Mouse (Mus musculus) layer of hippocampus, postnatal 36 days (tissue): ENCODE data around the gene Dynll1. TPM values are rescaled to one million over a fixed set of nuclear protein-coding genes. Genes with fewer than 3 reads are reported as not detected.
A peak's percentile ranks its signal among the peaks of the same experiment; 100 is the strongest.

Experiments used
- DNase-seq, 2 experiments: peaks; one replicate each; pipeline ENCODE4 v3.0.0; 2022
- total RNA-seq, 2 experiments: library from RNA; stranded (reverse); gene quantifications; 2 replicates each; pipeline ENCODE4 v1.2.3; 2021

Dynll1 gene
- total RNA-seq = 100 to 1,000 TPM; 813 to 849 TPM

GRCm38 (mm10) chr5:115300792-115301614, at the start of gene Dynll1:
Gene Dynll1 (minus strand): TSS chr5:115300999.
- peak; percentile 100 for DNase-seq

GRCm38 (mm10) chr5:115349225-115349555, 48.4 kb upstream of the Dynll1 start:
- no peak for DNase-seq

- DNase-seq = peak; percentile 98
Observed at GRCm38 (mm10) chr5:115348546-115349224, 47.9 kb upstream of the Dynll1 start, which contains the start of gene Cox6a1. Gene Cox6a1 (minus strand): TSS chr5:115348981.

GRCm38 (mm10) chr5:115347564-115347963, 46.8 kb upstream of the Dynll1 start:
- peak; percentile 64 to 71 for DNase-seq

GRCm38 (mm10) chr5:115341314-115342165, 40.7 kb upstream of the Dynll1 start:
- DNase-seq = no peak

- DNase-seq = peak; percentile 88 to 89
Observed at GRCm38 (mm10) chr5:115340577-115341313, 39.9 kb upstream of the Dynll1 start, which contains the start of the genes Gatc and Triap1. Gene Gatc (minus strand): TSS chr5:115341178. Gene Triap1 (plus strand): TSS chr5:115341225.

GRCm38 (mm10) chr5:115340007-115340406, 39.2 kb upstream of the Dynll1 start:
- DNase-seq = no peak

- no peak for DNase-seq
Observed at GRCm38 (mm10) chr5:115333626-115334025, 32.8 kb upstream of the Dynll1 start.

GRCm38 (mm10) chr5:115330955-115331354, 30.2 kb upstream of the Dynll1 start:
- peak in 1 of 2 experiments; percentile 29 for DNase-seq

GRCm38 (mm10) chr5:115327610-115328548, 27.1 kb upstream of the Dynll1 start:
- peak; percentile 59 to 62 for DNase-seq

- DNase-seq = peak; percentile 94 to 95
Observed at GRCm38 (mm10) chr5:115326875-115327609, 26.2 kb upstream of the Dynll1 start, which contains the start of gene Srsf9. Gene Srsf9 (plus strand): TSS chr5:115327177.

- DNase-seq = no peak
Observed at GRCm38 (mm10) chr5:115326256-115326831, 25.5 kb upstream of the Dynll1 start.

- peak; percentile 76 to 78 for DNase-seq
Observed at GRCm38 (mm10) chr5:115319004-115319940, 18.5 kb upstream of the Dynll1 start.

GRCm38 (mm10) chr5:115317645-115318328, 17.0 kb upstream of the Dynll1 start:
- DNase-seq = no peak

GRCm38 (mm10) chr5:115316968-115317644, 16.3 kb upstream of the Dynll1 start:
- DNase-seq = no peak

GRCm38 (mm10) chr5:115313668-115313943, 12.8 kb upstream of the Dynll1 start:
- DNase-seq = no peak
